Mouse (Mus musculus) hindbrain, postnatal 0 days (tissue): ENCODE measurements around the gene Rps17. TPM values are rescaled to one million over a fixed set of nuclear protein-coding genes. Genes with fewer than 3 reads are reported as not detected.

Source experiments
- ATAC-seq: fragments of 200-750 bp; cut with Nextera tagmentation; 2 replicates; pipeline ENCODE4 v1.8.0; 2017; ENCODE audit warnings: mild to moderate bottlenecking, moderate TSS enrichment, moderate library complexity
- DNase-seq: peaks from one replicate; pipeline ENCODE4 v3.0.0-alpha.2; 2015; ENCODE audit warnings: low spot score
- H3K27ac ChIP-seq: fragments of 300-500 bp; sonication (generic); 2 replicates; pipeline ENCODE4 v1.5.1; 2014; ENCODE audit warnings: mild to moderate bottlenecking
- H3K27me3 ChIP-seq: fragments of 300-500 bp; sonication (generic); 2 replicates; pipeline ENCODE4 v1.6.1; 2014; ENCODE audit warnings: low read length, mixed read lengths; ENCODE audit not compliant: insufficient read depth
- H3K36me3 ChIP-seq: fragments of 300-500 bp; sonication (generic); 2 replicates; pipeline ENCODE4 v1.6.1; 2014; ENCODE audit warnings: low read length, mixed read lengths; ENCODE audit not compliant: insufficient read depth
- H3K4me1 ChIP-seq: fragments of 300-500 bp; sonication (generic); 2 replicates; pipeline ENCODE4 v1.6.1; 2014; ENCODE audit warnings: antibody characterized with exemption, low read length, mixed read lengths; ENCODE audit not compliant: insufficient read depth
- H3K4me2 ChIP-seq: fragments of 300-500 bp; sonication (generic); 2 replicates; pipeline ENCODE4 v1.6.1; 2014; ENCODE audit warnings: low read depth, mild to moderate bottlenecking, low read length, moderate library complexity, mixed read lengths
- H3K4me3 ChIP-seq: fragments of 300-500 bp; sonication (generic); 2 replicates; pipeline ENCODE4 v1.5.1; 2014; ENCODE audit warnings: low read length
- H3K9ac ChIP-seq: fragments of 300-500 bp; sonication (generic); replicated peaks from 2 replicates; pipeline ENCODE4 v1.6.1; 2014; ENCODE audit warnings: mild to moderate bottlenecking, low read length, moderate library complexity, mixed read lengths
- H3K9me3 ChIP-seq: fragments of 300-500 bp; sonication (generic); 2 replicates; pipeline ENCODE4 v1.6.1; 2016; ENCODE audit warnings: low read length, mixed read lengths
- CTCF ChIP-seq: IDR thresholded peaks from 2 replicates; pipeline ENCODE4 v1.5.1; 2016; ENCODE audit warnings: antibody characterized with exemption, control low read depth, low read depth
- WGBS: fragments of 180-500 bp; shearing (Covaris S2); extraction: QIAGEN DNeasy Blood & Tissue Kit; methylation state at CpG from one replicate; pipeline ENCODE4 v1.1.7; 2014; 5-methylcytosine and 5-hydroxymethylcytosine counted together
- polyA plus RNA-seq: library from polyadenylated mRNA; unstranded; fragments of >200 nt; fragmentation: Nextera tagmentation; extraction: Ambion mirVana; gene quantifications from 2 replicates; pipeline ENCODE4 v1.2.1, GENCODE M21; 2015
- total RNA-seq: library from RNA; depleted of rRNA; stranded (reverse); fragments of >200 nt; gene quantifications from 2 replicates; pipeline ENCODE4 v1.2.3, GENCODE M21; 2014; rRNA removed

The Rps17 gene
- 433 and 475 TPM in 2 replicates for total RNA-seq
- 759 and 765 TPM in 2 replicates for polyA plus RNA-seq

GRCm38 (mm10) chr7:81344544-81345446 lies at the start of gene Rps17:
Gene Rps17 (minus strand): TSS chr7:81345254.
- TF ChIP-seq CTCF, result peak; percentile 93
- H3K27ac ChIP-seq, result peak within 1 kb of the TSS; percentile 80
- H3K9me3 ChIP-seq, result no peaks in the 10 kb centered on the region
- H3K27me3 ChIP-seq, result no peaks in the 10 kb centered on the region
- peaks cover 12% of the 10 kb centered on the region; the same call in 1 of the 2 replicates for H3K36me3 ChIP-seq
- H3K4me1 ChIP-seq, result peaks cover 12% of the 10 kb centered on the region
- peak within 1 kb of the TSS; percentile 67 for H3K4me3 ChIP-seq
- ATAC-seq (peak; percentile 94), DNase-seq (peak; percentile 96)
- under 1% methylated on average over 82 of the region's 85 CpGs for WGBS
- H3K4me2 ChIP-seq, result peak within 1 kb of the TSS; percentile 75
- peak within 1 kb of the TSS; percentile 95 for H3K9ac ChIP-seq

- ATAC-seq, result no peak
- no peak for DNase-seq
- Histone ChIP-seq H3K27me3 (no peaks in the 10 kb centered on the region), H3K4me1 (no peaks in the 10 kb centered on the region), H3K36me3 (no peaks in the 10 kb centered on the region), H3K9me3 (no peaks in the 10 kb centered on the region), H3K4me2 (no peak overlapping the region), H3K9ac (no peak overlapping the region), H3K27ac (no peak overlapping the region), H3K4me3 (no peak overlapping the region)
- TF ChIP-seq CTCF, result no peak
- 66% methylated on average over 1 of the region's 1 CpGs for WGBS
Measured at GRCm38 (mm10) chr7:81379363-81379762, 34.3 kb upstream of the Rps17 start.

GRCm38 (mm10) chr7:81372337-81372920 lies 27.4 kb upstream of the Rps17 start:
- Histone ChIP-seq H3K9ac (peak overlapping the region; percentile 37), H3K27me3 (no peaks in the 10 kb centered on the region), H3K36me3 (no peaks in the 10 kb centered on the region), H3K27ac (peak overlapping the region; percentile 59; the same call in 1 of the 2 replicates), H3K4me2 (peak overlapping the region; percentile 62), H3K4me3 (peak overlapping the region; percentile 28), H3K9me3 (no peaks in the 10 kb centered on the region), H3K4me1 (0 out of 2 replicates have a peak, but pooled peaks cover 4% of the 10 kb centered on the region)
- peak; percentile 84 for DNase-seq
- peak; percentile 97 for ATAC-seq
- no peak for TF ChIP-seq CTCF
- 4% methylated on average over 13 of the region's 13 CpGs for WGBS

GRCm38 (mm10) chr7:81371811-81372210 lies 26.8 kb upstream of the Rps17 start:
- Histone ChIP-seq H3K36me3 (no peaks in the 10 kb centered on the region), H3K4me2 (peak overlapping the region; percentile 62), H3K27ac (peak overlapping the region; percentile 59; the same call in 1 of the 2 replicates), H3K4me1 (0 out of 2 replicates have a peak, but pooled peaks cover 4% of the 10 kb centered on the region), H3K27me3 (no peaks in the 10 kb centered on the region), H3K4me3 (peak overlapping the region; percentile 28), H3K9ac (peak overlapping the region; percentile 37), H3K9me3 (no peaks in the 10 kb centered on the region)
- ATAC-seq, result peak; percentile 58
- no peak for DNase-seq
- WGBS, result 18% methylated on average over 5 of the region's 5 CpGs
- TF ChIP-seq CTCF, result no peak

GRCm38 (mm10) chr7:81369724-81370123 lies 24.7 kb upstream of the Rps17 start:
- Histone ChIP-seq H3K27ac (no peak overlapping the region), H3K36me3 (no peaks in the 10 kb centered on the region), H3K4me2 (no peak overlapping the region), H3K4me3 (no peak overlapping the region), H3K27me3 (no peaks in the 10 kb centered on the region), H3K9ac (no peak overlapping the region), H3K9me3 (no peaks in the 10 kb centered on the region), H3K4me1 (0 out of 2 replicates have a peak, but pooled peaks cover 4% of the 10 kb centered on the region)
- ATAC-seq (no peak), DNase-seq (no peak)
- 58% methylated on average over 3 of the region's 3 CpGs for WGBS
- TF ChIP-seq CTCF, result no peak

GRCm38 (mm10) chr7:81367946-81368345 lies 22.9 kb upstream of the Rps17 start:
- H3K9ac ChIP-seq, result no peak overlapping the region
- no peaks in the 10 kb centered on the region for H3K9me3 ChIP-seq
- DNase-seq, result no peak
- 79% methylated on average over 3 of the region's 3 CpGs for WGBS
- no peak for ATAC-seq
- no peak overlapping the region for H3K27ac ChIP-seq
- no peaks in the 10 kb centered on the region for H3K36me3 ChIP-seq
- no peak overlapping the region for H3K4me3 ChIP-seq
- no peaks in the 10 kb centered on the region for H3K27me3 ChIP-seq
- H3K4me2 ChIP-seq, result no peak overlapping the region
- H3K4me1 ChIP-seq, result 0 out of 2 replicates have a peak, but pooled peaks cover 4% of the 10 kb centered on the region
- TF ChIP-seq CTCF, result no peak
